Mouse (Mus musculus): ENCODE measurements at regions not wholly inside any gene's neighbourhood (a gene's known extent, or its start where the extent isn't known, plus 50 kb on each side); places are given as distances from the start of the nearest gene placed in this dataset.
A peak's percentile ranks its signal among the peaks of the same experiment; 100 is the strongest.

DNA sequence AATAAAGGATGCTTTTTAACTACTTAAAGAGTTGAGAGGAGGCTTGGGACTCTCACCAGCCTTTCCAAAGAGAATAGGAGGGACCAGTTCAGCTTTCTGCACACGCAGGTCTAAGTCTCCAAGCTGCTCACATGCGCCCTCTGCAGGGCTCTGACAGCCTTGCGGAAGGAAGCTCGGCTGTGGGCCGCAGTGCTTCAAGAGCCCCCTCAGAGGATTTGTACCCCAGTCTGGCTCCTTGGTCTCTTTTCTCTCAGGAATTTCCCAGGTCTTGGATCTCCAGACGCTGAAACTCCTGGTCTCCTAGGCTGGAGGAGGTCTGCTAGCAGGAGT lies 429.9 kb downstream of the Fut8 start:
- ATAC-seq: peak; percentile 64

DNA sequence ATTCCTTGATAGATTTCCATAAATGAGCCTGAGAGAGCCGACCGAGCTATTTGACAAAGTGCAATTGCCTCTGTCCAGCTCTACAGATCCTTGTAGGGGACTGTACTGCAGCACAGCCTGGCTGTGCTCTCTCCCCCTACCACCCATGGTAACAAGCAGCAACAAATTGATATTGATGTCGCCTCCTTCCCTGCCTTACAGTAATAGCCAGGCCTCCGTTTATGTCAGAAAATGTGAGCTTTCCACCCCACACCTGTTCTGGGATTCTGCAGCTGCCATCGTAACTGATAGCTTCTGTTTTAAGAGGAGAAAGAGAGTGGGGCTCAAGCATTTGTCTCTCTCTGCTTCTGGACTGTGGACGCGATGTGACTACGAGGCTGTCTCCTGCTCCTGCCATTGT lies 432.6 kb downstream of the Fut8 start:
- ATAC-seq: no peak

DNA sequence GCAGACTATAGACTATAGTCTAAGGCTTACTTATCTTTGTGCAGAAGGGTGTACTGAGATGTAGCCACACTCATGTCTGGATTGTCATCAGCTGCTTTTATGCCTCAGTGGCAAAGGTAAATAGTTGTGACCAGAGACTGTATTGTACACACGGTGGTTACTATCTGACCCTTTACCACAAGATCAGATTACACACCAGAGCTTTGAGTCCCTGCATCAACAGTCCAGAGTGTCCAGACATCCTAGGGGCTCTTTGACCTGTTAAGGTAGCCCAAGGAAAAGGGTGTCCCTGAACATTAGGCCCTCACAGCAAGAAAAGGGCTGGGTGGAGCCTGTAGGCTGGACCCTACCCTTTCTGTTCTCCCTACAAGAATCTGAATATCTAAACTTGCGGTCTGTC lies 436.4 kb downstream of the Fut8 start:
- ATAC-seq: no peak

DNA sequence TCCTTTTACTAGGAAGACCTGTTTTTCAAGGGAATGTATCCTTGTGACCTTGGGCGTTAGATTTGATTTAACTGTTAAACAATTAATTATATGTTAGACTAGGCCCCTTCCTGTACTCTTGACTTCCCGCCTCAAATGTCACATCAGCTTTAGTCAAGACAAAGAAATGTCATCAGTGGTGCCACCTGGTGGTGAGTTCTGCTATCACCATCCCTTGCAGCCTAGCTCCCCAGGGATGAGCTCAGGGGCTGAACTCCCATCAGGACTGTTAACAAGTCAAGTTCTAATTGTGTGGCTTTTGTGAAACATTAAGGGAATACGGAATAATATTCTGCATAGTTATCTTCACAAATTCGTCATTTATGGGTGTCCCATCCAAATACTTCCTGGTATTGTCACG lies 436.8 kb downstream of the Fut8 start:
- ATAC-seq: no peak

DNA sequence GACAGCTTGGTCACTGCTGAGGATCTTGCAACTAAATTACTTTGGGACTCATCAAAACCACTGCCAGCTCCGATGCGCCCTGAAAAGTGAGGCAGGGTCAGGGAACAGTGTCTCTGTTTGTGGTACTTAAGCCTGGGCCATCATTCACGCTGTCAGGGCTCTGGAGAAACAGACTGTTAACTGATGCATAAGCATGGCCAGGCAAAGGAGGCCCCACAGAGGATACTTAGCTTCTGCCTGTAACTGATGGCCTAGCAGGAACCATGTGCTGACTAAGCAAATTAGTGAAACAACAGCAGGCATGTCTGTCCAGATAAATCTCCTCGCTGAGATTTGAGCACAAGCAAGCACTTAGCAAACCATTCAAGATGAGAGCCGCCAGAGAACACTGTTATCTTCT lies 440.1 kb downstream of the Fut8 start:
- no peak for ATAC-seq

DNA sequence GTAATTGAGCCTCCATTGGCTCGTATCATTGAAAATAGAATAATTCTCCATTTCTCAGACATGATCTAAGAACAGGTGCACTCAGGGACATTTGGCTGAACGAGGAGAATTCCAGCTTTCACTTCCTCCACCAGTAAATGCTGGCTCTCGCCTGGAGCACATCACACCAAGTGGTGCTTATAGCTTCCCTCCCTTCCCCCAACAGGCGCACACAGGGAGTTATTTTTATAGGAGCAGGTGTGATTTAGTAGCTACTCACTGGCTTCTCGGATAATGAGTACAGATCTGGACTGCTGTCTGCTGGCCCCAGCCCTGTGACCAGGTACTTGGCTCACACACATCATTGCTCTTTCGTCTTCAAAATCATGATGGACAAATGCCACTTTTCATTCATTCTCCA lies 456.2 kb downstream of the Fut8 start:
- no peak for ATAC-seq

DNA sequence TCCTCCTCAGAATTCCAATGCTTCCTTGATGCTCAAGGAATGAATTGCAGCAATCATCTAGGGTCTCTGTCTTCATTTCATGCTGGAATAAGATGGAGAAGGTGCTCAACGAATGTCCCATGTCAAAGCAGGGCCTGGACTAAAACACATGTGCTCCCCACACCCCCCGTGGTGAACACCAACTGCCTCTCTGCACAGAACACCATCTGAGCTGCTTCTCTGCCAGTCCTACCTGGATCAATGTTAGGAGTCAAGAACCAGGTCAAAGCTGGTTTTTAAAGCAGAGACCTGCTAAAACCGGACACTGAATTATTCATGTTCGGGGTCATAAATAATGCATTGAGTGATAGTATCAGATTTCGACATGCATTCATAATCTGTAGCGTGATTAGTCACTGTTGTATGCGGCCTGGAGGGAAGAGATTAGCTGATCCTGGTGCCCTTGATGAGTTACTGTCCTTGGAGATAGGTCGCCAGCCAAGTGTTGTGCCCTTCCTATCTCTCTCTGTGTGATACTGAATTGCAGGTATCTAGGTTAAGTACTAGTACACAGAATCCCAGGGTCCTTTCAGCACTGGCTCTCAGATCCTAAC lies 458.2 kb downstream of the Fut8 start:
- ATAC-seq: no peak

DNA sequence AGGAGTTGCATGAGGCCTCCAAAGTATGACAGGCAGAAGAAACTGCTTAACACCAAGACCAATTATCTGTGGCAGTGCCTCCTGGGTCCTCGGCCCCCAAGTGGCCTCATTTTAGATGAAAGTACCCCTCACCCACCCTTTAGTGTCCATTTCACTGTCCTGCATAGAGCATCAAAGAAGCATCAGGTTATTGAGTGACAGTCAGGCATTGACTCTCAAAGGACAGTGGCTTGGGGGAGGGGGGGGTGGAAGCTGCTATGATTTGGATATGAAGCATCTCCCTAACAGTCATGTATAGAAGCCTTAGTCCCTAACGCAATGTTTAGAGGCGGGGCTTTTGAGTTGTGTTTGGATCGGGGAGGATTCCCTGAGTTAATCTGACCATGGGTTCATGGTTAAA lies 458.7 kb downstream of the Fut8 start:
- no peak for ATAC-seq

DNA sequence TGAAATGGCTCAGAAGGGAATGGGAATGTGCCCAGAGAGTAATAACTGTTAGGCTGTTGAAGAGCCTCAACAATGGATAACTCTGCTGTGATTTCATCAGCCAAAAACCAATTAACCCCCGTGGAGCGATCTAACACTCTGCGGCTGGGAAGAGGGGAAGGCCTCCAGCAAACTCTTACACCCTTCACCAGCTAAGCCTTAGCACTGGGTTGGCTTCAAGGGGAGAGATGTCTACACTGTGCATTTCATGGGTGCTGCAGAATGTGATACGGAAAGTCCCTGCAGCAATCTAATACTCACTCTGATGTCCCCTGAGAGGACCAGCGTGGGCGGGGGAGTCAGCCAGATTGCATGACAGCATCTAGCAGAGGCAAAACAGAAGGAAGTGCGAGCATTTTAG lies 460.2 kb downstream of the Fut8 start:
- ATAC-seq: no peak

DNA sequence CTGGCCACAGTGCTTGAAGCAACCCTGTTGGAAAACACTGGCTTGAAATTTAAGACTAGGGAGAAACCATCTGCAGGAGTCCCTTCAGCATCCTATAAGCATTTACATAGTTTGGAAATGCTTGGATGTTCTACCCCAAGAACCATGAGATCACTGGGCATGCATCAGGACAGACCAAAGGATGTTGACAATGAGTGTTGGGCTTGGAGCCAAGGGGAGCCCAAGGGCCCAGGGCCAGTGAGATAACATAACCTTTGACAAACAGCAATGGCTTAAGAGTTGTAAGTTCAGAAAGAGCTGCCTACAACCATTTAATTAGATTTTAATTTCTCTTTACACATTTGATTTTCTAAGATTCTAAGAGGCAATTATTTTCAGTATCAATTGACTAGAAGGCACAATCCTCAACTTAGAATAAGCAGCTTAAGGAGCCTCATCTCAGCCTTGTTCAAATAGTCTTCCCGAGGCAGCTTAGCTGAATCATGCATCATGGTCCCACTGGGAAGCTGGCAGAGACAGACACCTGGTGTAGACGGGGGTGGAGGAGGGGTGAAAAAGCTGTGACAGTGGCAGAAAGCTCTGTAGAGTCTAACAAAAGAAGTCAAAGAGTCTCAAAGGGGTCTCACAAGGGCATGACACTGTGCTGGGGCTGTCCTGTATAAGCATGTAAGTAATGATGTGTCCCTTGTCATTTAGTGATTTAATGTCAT lies 462.1 kb downstream of the Fut8 start:
- ATAC-seq: no peak

DNA sequence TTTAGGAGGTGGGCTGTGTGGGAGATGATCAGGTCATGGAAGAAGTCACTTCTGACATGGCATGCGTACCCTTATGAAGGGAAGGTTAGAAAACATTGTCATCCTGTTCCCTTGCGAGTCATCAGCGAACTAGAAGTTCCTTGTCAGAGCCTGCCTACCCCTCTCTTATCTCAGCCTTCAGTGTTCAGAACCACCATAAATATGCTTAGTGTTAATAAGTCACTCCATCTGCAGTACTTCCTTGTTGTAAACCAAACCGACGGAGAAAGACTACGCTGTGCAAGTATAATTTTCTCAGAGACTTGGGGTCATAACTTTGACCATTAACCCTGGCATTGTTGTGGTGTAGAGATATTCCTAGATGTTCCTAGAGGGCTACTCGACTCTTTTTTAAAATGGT lies 477.6 kb downstream of the Fut8 start:
- no peak for ATAC-seq

DNA sequence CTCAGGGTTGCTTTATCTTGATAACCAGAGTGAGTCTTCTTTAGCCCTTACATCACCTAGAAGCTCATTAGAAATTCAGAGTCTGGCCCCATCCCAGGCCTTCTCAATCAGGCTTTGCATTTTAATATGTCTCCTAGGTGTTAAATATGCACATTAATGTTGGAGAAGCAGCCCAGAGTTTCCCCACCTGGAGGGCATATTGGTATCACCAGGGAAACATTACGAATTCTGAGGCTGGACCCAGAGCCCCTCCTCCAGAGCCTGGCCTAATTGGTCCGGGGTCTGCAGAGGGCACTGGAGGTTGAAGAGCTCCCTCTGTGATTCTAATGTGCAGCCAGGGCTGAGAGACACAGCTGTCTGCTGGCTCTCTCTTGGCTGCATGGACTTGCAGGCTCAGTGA lies 478.1 kb downstream of the Fut8 start:
- no peak for ATAC-seq

DNA sequence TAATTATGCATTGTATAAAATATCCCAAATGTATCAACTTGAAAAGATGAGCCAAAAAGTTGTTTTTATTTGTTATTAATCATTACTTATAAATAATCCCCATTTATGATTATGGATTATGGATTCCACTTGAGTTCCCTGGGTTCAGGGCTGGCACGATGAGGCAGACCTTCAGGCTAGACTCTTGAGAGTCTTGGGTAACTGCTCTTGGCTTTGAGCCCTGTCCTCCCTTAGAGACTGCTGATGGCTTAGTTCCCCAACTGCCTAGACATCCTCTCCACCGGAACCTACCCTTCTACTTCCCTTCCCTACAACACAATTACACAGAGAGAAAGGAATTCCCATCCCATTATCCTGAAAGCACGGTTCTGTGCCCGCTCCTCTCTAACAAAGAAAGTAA lies 466.3 kb upstream of the Gm6657 start:
- ATAC-seq: no peak

DNA sequence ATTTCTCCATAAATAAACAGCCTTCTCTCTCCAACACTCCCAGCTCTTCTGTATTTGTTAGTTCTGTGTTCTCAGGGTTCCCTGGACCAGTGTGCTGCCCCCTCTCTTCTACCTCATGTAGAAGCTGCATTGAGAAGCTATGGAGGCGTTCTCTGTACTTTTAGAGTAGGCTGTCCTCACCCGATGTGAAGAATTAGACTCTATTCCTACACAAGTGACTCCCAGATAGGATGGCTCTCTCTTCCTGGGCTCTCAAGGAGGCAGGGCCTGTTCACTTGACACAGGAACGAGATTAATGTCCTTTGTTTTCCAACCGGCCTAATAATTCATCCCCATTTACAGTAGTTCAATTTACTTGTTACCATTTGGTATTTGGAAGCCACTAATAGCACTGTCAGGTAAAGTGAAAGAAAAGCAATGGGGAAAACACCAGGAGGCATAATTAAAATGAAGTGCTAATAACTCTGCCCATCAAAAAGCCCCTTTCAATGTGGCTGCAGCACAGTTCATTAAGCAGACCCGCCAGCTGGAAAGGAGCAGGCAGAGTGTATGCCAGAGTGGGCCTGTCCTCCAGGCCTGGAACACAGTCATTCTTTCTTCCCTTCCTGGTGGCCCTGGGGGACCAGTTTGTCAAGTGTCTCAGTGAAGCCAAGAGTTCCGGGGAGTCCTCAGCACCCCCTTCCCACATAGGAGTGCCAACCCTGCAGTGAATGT lies 454.8 kb upstream of the Gm6657 start:
- no peak for ATAC-seq

DNA sequence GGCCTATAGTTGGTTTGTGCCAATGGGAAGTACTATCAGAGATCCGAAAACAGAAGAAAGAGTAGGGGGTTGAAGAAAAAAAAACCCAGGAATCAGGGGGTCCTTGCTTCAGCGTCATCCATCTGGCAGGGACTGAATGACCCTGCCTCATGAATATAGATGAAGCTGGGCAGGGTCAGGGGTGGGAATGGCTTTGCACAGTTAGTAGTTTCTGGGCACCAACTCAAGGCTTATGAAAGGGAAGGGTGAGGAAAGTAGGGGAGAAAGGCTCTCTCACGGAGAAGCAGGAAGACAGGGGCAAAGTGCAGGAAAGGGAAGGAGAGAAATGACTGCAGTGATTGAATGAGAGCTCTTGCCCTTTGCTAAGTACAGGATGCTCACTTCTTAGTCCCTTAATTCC lies 451.3 kb upstream of the Gm6657 start:
- no peak for ATAC-seq

DNA sequence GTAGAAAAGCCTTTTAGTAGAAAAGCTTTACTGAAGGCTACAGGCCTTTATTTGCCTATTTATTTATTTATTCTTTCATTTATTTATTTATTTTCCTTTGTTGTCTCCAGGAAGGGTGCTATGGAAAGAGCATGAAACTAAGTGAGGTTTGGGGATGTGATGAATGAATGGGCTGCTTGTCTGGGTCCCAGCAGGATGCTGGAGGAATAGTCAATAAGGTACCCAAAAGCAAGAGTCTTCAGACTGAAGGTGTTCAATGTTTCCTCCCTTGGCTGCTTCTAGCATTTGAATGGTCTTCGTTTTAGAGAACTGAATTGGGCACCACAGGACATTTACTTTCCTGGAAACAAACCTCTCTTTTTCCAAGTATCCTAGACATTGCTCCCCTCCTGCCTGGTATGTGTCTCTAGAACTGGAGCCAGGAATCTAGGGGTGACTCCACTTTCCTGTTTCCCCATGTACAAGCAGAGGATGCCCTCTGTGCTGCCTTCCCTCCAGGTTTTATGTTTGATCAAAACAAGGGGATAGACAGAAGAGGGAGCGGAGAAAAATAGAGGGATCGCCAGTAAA lies 444.5 kb upstream of the Gm6657 start:
- no peak for ATAC-seq

DNA sequence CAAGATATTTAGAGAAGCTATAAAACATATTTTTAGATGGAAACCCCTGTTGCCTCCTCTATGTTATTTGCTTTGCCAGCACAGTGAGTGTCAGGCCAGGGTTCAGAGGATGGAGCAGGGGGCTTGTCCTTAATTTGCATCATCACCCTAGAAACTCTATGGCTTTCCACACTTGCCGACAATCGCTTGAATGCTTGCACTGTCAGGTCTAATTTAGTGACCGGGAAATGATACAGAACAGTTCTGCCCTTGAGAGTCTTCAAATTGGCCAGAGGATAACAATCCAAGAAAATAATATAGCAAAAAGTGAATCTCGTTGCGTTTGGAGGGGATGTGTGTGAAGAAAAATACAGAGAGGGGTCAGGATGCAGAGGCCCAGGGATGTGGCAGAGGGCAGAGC lies 441.9 kb upstream of the Gm6657 start:
- no peak for ATAC-seq

DNA sequence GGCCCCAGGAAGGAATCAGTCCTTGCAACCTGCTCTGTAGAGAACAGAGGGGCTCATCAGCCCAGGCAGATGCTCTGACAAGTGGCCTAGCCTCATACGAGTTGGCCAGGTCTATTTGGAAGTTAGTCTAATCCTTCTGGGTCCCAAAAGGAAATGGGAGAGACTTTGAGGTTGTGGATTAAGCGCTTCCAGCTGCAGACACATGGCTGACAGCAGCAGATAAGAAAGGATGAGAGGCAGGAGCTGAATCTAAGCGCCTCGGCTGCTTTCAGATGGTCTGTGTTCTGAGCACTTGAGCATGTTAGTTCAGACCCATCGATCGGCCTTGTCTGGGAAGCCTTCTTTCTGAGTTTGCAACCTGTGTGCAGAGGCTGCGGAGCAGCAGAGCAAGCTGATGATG lies 438.0 kb upstream of the Gm6657 start:
- no peak for ATAC-seq

DNA sequence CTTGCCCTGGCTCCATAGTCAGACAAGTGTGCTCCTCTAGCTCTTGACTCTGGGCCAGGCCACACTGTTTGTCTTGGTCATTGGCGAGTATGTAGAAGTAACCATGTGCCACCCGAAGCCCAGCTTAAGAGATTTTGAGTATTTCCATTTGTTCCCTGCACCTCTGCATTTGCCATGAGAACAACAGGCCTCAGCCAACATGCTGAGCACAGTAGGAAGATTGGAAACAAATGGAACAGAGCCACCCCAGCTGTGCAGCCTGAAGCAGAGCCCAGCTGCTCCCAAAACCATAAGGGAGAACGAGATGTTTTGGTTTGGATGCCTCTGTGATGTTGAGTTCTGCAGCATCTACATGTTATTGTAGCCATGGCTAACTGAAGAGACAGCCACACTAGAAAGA lies 433.1 kb upstream of the Gm6657 start:
- no peak for ATAC-seq

DNA sequence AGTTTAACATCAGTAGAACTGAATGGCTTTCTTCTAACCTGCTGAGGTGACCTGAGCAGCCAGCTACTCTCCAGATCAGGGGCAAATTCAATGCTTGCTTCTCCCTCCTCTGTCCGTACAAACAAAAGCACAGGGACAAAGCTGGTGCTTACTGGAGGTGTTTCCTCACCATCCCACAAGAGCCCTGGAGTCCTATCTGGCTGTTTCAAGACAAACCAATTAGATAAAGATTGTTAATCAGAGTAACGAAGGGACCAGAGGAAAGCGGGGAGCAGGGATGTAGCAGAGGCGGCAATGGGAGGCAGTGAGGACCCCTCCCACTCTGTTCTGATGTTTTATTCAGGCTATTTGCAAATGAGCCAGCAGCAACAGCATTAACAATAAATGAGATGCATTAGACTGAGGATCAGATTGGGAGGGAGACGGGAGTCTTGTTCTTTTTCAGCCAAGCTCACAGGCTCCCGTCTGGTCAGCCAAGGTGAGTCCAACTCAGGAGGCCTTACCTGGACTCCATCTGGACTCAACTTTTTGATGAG lies 418.0 kb upstream of the Gm6657 start:
- no peak for ATAC-seq

DNA sequence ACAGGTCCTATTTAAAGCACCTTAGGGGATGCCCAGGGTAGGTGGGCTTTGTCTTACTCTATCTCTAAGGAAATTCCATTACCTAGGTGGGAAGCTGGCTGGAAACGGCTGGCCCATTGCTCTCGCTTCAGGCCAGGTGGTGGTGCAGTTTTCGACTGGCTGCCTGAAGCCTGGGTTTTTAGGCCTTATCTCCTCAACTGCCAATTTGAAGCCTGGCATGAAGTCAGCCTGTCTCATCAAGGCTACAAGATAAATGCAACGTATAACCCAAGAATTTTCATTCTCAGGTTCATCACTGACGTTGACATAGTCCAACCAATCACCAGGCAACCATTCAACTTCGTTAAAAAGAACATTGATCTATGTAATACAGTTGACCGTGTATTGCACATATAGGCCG lies 417.3 kb upstream of the Gm6657 start:
- ATAC-seq: no peak

DNA sequence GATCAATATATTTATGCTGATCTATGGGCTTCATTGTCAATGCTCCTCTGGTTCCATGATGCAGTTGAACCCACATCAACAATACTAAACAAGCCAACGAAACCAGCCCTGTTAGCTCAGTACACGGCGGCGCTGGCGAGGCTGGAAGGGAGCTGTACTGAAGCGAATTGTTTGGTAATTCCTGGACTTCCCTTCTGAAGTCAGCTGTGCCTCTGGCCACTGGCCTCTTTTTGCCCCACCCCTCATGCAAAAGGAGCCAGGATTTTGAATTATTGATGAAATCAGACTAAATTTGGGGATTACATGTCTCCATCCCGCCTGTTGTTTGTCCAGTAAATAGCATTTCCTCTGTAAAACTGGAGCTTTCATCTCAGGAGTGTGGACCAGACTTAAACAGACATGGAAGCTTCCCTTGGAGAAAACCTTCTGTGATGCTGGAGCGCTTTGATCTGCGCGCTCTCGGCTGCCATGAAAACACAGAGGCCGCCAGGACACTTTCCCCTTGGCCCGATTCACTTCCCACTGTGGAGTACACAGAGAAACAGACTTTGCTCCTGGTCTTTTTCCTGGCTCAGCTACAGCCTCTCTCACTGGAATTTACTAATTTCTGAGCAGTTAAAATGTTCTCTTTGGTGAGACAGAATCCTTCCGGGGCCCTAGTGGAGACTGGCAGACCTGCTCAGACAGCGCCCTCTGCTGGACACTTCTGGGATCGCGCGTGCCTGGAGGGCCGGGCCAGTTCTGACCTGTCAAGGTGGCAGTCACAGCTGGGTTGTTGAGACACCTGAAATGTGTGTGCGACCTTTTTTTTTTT lies 412.9 kb upstream of the Gm6657 start:
- no peak for ATAC-seq

DNA sequence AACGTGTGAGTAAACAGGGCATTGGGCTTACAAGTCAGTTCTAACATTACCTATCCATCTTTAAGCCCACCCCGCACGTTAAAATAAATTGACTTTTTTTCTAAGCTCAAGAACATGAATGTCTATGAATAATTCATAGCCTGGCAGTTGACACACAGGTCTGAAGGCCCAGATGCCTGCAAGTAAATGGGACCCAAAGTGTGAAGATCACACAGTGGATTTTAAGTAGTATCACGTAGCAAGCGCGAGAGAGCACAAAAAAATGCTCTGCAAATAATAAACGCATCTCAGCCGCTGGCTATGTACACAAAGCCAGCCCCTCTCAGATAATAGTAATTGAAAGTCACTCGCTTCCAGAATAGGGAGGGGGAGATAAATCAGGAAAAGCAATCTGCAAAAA lies 410.1 kb upstream of the Gm6657 start:
- no peak for ATAC-seq

Measured in inflammation-experienced regulatory T-cells, adult 6 months (primary cell).